15 mouse cellular contexts compared by ENCODE assay signal in genomic region chr10:40479621-40480193, GRCm38 (mm10).
DNase-seq lines count a peak whose midpoint lies in the region; ATAC-seq and TF ChIP-seq lines count a peak whose summit lies in the region.
"Had no signal": no experiment of that assay in that cellular context is flagged by ENCODE, and none has a peak within 500 bp of the region (broad histone marks: within the 10 kb centered on the region; RNA-seq: fewer than 3 reads in every experiment).

No protein-coding gene starts in this region.

- 0 out of 2 replicates have a peak, but pooled peaks cover 15% of the 10 kb centered on the region for H3K36me3 ChIP-seq in kidney, postnatal 0 days (ENCODE audit: insufficient read depth, low read length)

- no peak for TF ChIP-seq CTCF in kidney, postnatal 0 days (IDR thresholded peaks at IDR 0.05; ENCODE audit: low read depth)

- no peak overlapping the region for H3K27ac ChIP-seq in kidney, postnatal 0 days
- H3K27ac ChIP-seq: forebrain, embryonic 12.5 days; intestine, embryonic 15.5 days; lung, embryonic 15.5 days; neural tube, embryonic 12.5 days; stomach, postnatal 0 days had no signal

- WGBS in kidney, postnatal 0 days = 60% methylated on average over 8 of the region's 8 CpGs

- DNase-seq in kidney, postnatal 0 days (ENCODE audit: low spot score) = no peak
- no peak for DNase-seq in kidney, adult 9 months
- DNase-seq in B cell, adult 2 months = peak; percentile 42 to 55
- peak; percentile 47 for DNase-seq in T-cell, adult 2 months (ENCODE audit: low spot score)
- DNase-seq in naive thymus-derived CD4-positive, alpha-beta T cell, adult 2 months (ENCODE audit: low read depth) = peak; percentile 61
- DNase-seq in ovary, postnatal 14 days (ENCODE audit: low spot score) = no peak
- no peak for DNase-seq in frontal cortex, postnatal 36 days (ENCODE audit: low spot score in 2 of 2)
- DNase-seq: cerebellum, adult 11-12 months; embryo, embryonic 11 days had no signal

- H3K4me3 ChIP-seq in kidney, postnatal 0 days (replicated peaks; ENCODE audit: low read depth, low read length) = no peak overlapping the region
- H3K4me3 ChIP-seq: forebrain, embryonic 12.5 days; intestine, embryonic 15.5 days; lung, embryonic 15.5 days; neural tube, embryonic 12.5 days had no signal

- H3K9ac ChIP-seq in kidney, postnatal 0 days (ENCODE audit: low read depth, low read length) = no peak overlapping the region
- H3K9ac ChIP-seq: forebrain, embryonic 12.5 days; intestine, embryonic 15.5 days; lung, embryonic 15.5 days; neural tube, embryonic 12.5 days had no signal

- no peak overlapping the region for H3K4me2 ChIP-seq in kidney, postnatal 0 days (ENCODE audit: low read length)
- H3K4me2 ChIP-seq: forebrain, embryonic 12.5 days; intestine, embryonic 15.5 days; lung, embryonic 15.5 days; neural tube, embryonic 12.5 days had no signal

- no peaks in the 10 kb centered on the region for H3K27me3 ChIP-seq in kidney, postnatal 0 days (ENCODE audit: insufficient read depth, low read length)
- H3K27me3 ChIP-seq: forebrain, embryonic 12.5 days; intestine, embryonic 15.5 days; lung, embryonic 15.5 days; megakaryocyte, embryonic 14.5 days; neural tube, embryonic 12.5 days had no signal

- ATAC-seq in kidney, postnatal 0 days (replicated peaks; ENCODE audit: low FRiP score, low read depth) = peak; percentile 68; the same call in 1 of the 2 replicates
- ATAC-seq: intestine, embryonic 15.5 days had no signal

- no peaks in the 10 kb centered on the region for H3K4me1 ChIP-seq in kidney, postnatal 0 days (replicated peaks; ENCODE audit: insufficient read depth, low read length)
- H3K4me1 ChIP-seq: forebrain, embryonic 12.5 days; neural tube, embryonic 12.5 days had no signal

- H3K9me3 ChIP-seq in kidney, postnatal 0 days (replicated peaks; ENCODE audit: low read length) = no peaks in the 10 kb centered on the region
- H3K9me3 ChIP-seq: forebrain, embryonic 12.5 days; intestine, embryonic 15.5 days; lung, embryonic 15.5 days; megakaryocyte, embryonic 14.5 days; neural tube, embryonic 12.5 days had no signal

Comparison
In these comparisons a context has a peak if more than half of its experiments do, and no peak if none do; other contexts are left out.
1. DNase-seq: peak in B cell, adult 2 months (2 of 2), T-cell, adult 2 months (single experiment) and naive thymus-derived CD4-positive, alpha-beta T cell, adult 2 months (single experiment); none in kidney, postnatal 0 days (single experiment), kidney, adult 9 months (single experiment), ovary, postnatal 14 days (single experiment) and frontal cortex, postnatal 36 days (0 of 2).